Mouse (Mus musculus) forebrain, postnatal 0 days (tissue): ENCODE data around the gene Pitx2. TPM values are rescaled to one million over a fixed set of nuclear protein-coding genes. Genes with fewer than 3 reads are reported as not detected.

Experiments used
- ATAC-seq: fragments of 200-750 bp; cut with Nextera tagmentation; 2 replicates; pipeline ENCODE4 v1.8.0; 2017; ENCODE audit warnings: mild to moderate bottlenecking, moderate library complexity
- DNase-seq: peaks from one replicate; pipeline ENCODE4 v3.0.0-alpha.2; 2015
- H3K27ac ChIP-seq: fragments of 300-500 bp; sonication (generic); 2 replicates; pipeline ENCODE4 v1.5.1; 2014; ENCODE audit warnings: low read depth, mild to moderate bottlenecking, antibody characterized with exemption, low read length, moderate library complexity, mixed read lengths
- H3K27me3 ChIP-seq: fragments of 300-500 bp; sonication (generic); 2 replicates; pipeline ENCODE4 v1.6.1; 2014; ENCODE audit warnings: mild to moderate bottlenecking, low read length, mixed read lengths; ENCODE audit not compliant: insufficient read depth
- H3K36me3 ChIP-seq: fragments of 300-500 bp; sonication (generic); 2 replicates; pipeline ENCODE4 v1.6.1; 2014; ENCODE audit warnings: mild to moderate bottlenecking, moderate library complexity; ENCODE audit not compliant: insufficient read depth
- H3K4me1 ChIP-seq: fragments of 300-500 bp; sonication (generic); 2 replicates; pipeline ENCODE4 v1.6.1; 2014; ENCODE audit warnings: antibody characterized with exemption; ENCODE audit not compliant: insufficient read depth
- H3K4me2 ChIP-seq: fragments of 300-500 bp; sonication (generic); 2 replicates; pipeline ENCODE4 v1.6.1; 2014; ENCODE audit warnings: low read depth, mild to moderate bottlenecking, moderate library complexity
- H3K4me3 ChIP-seq: fragments of 300-500 bp; sonication (generic); 2 replicates; pipeline ENCODE4 v1.5.1; 2014; ENCODE audit warnings: low read depth, low read length, mixed read lengths
- H3K9ac ChIP-seq: fragments of 300-500 bp; sonication (generic); 2 replicates; pipeline ENCODE4 v1.6.1; 2014; ENCODE audit warnings: mild to moderate bottlenecking
- H3K9me3 ChIP-seq: fragments of 300-500 bp; sonication (generic); 2 replicates; pipeline ENCODE4 v1.6.1; 2016; ENCODE audit warnings: low read length
- CTCF ChIP-seq: sonication (generic); IDR thresholded peaks from 2 replicates; pipeline ENCODE4 v1.5.1; 2016; ENCODE audit warnings: antibody characterized with exemption, control low read depth, low read depth
- WGBS: fragments of 180-500 bp; shearing (Covaris S2); extraction: QIAGEN DNeasy Blood & Tissue Kit; methylation state at CpG from one replicate; pipeline ENCODE4 v1.1.7; 2014; 5-methylcytosine and 5-hydroxymethylcytosine counted together
- polyA plus RNA-seq: library from polyadenylated mRNA; unstranded; fragments of >200 nt; fragmentation: Nextera tagmentation; extraction: Ambion mirVana; gene quantifications from 2 replicates; pipeline ENCODE4 v1.2.1, GENCODE M21; 2015
- total RNA-seq: library from RNA; depleted of rRNA; stranded (reverse); fragments of >200 nt; gene quantifications from 2 replicates; pipeline ENCODE4 v1.2.3, GENCODE M21; 2014

The Pitx2 gene
- total and polyA plus RNA-seq, 2 experiments from 2014 or later, result 7.2 to 10.5 TPM

- Histone ChIP-seq H3K27ac (no peak overlapping the region), H3K27me3 (peaks cover 76% of the 10 kb centered on the region), H3K4me1 (peaks cover 3% of the 10 kb centered on the region; the same call in 1 of the 2 replicates), H3K36me3 (no peaks in the 10 kb centered on the region), H3K4me3 (peak overlapping the region; percentile 34), H3K9ac (peak overlapping the region; percentile 25; the same call in 1 of the 2 replicates), H3K4me2 (peak overlapping the region; percentile 62), H3K9me3 (no peaks in the 10 kb centered on the region)
- under 1% methylated on average over 39 of the region's 39 CpGs for WGBS
- TF ChIP-seq CTCF, result no peak
- ATAC-seq (peak; percentile 90), DNase-seq (peak; percentile 75)
These were observed 14.0 kb downstream of the Pitx2 start for GRCm38 (mm10) chr3:129213633-129214145.

- ATAC-seq, result peak; percentile 17; the same call in 1 of the 2 replicates
- no peak for TF ChIP-seq CTCF
- no peak for DNase-seq
These were observed 14.5 kb downstream of the Pitx2 start for GRCm38 (mm10) chr3:129214146-129214665.

GRCm38 (mm10) chr3:129214666-129215161, 15.0 kb downstream of the Pitx2 start:
- no peaks in the 10 kb centered on the region for H3K36me3 ChIP-seq
- H3K9ac ChIP-seq, result no peak overlapping the region
- no peak overlapping the region for H3K27ac ChIP-seq
- no peak for DNase-seq
- no peak for ATAC-seq
- H3K4me3 ChIP-seq, result peak overlapping the region; percentile 34
- peaks cover 3% of the 10 kb centered on the region; the same call in 1 of the 2 replicates for H3K4me1 ChIP-seq
- peak overlapping the region; percentile 62 for H3K4me2 ChIP-seq
- H3K27me3 ChIP-seq, result peaks cover 75% of the 10 kb centered on the region
- no peaks in the 10 kb centered on the region for H3K9me3 ChIP-seq
- WGBS, result 2% methylated on average over 31 of the region's 31 CpGs
- no peak for TF ChIP-seq CTCF

More at GRCm38 (mm10) chr3:129214146-129214665, 14.5 kb downstream of the Pitx2 start:
- Histone ChIP-seq H3K9ac (0 out of 2 replicates have a peak overlapping the region, but pooled peaks have one; percentile 25), H3K9me3 (no peaks in the 10 kb centered on the region), H3K36me3 (no peaks in the 10 kb centered on the region), H3K4me3 (peak overlapping the region; percentile 34), H3K4me2 (peak overlapping the region; percentile 62), H3K4me1 (peaks cover 3% of the 10 kb centered on the region; the same call in 1 of the 2 replicates), H3K27me3 (peaks cover 77% of the 10 kb centered on the region), H3K27ac (no peak overlapping the region)
- 1% methylated on average over 33 of the region's 34 CpGs for WGBS

GRCm38 (mm10) chr3:129215241-129215750, 15.6 kb downstream of the Pitx2 start:
- Histone ChIP-seq H3K4me1 (peaks cover 3% of the 10 kb centered on the region; the same call in 1 of the 2 replicates), H3K4me3 (no peak overlapping the region), H3K4me2 (no peak overlapping the region), H3K36me3 (no peaks in the 10 kb centered on the region), H3K27ac (no peak overlapping the region), H3K9me3 (no peaks in the 10 kb centered on the region), H3K27me3 (peaks cover 75% of the 10 kb centered on the region), H3K9ac (no peak overlapping the region)
- ATAC-seq (no peak), DNase-seq (peak; percentile 45)
- 1% methylated on average over 26 of the region's 26 CpGs for WGBS
- TF ChIP-seq CTCF, result no peak

- Histone ChIP-seq H3K4me3 (no peak overlapping the region), H3K4me2 (no peak overlapping the region), H3K4me1 (peaks cover 3% of the 10 kb centered on the region; the same call in 1 of the 2 replicates), H3K9me3 (no peaks in the 10 kb centered on the region), H3K27me3 (peaks cover 73% of the 10 kb centered on the region), H3K27ac (no peak overlapping the region), H3K9ac (no peak overlapping the region), H3K36me3 (no peaks in the 10 kb centered on the region)
- ATAC-seq (no peak), DNase-seq (peak; percentile 67)
- 3% methylated on average over 35 of the region's 35 CpGs for WGBS
- no peak for TF ChIP-seq CTCF
These were observed 16.2 kb downstream of the Pitx2 start for GRCm38 (mm10) chr3:129215751-129216331.

- Histone ChIP-seq H3K27ac (no peak overlapping the region), H3K4me2 (no peak overlapping the region), H3K9me3 (no peaks in the 10 kb centered on the region), H3K4me3 (no peak overlapping the region), H3K4me1 (peaks cover 3% of the 10 kb centered on the region; the same call in 1 of the 2 replicates), H3K9ac (no peak overlapping the region), H3K36me3 (no peaks in the 10 kb centered on the region), H3K27me3 (peaks cover 73% of the 10 kb centered on the region)
- 2% methylated on average over 9 of the region's 9 CpGs for WGBS
- ATAC-seq (no peak), DNase-seq (peak; percentile 66)
- TF ChIP-seq CTCF, result no peak
These were observed 16.8 kb downstream of the Pitx2 start for GRCm38 (mm10) chr3:129216491-129216890.
